Mouse (Mus musculus) adrenal gland (tissue): Measurements from ENCODE around the gene Cfap70.

Experiments used
- intact Hi-C: fragments of 180-260 bp; cut with DNase I; formaldehyde crosslinking; loops from one replicate; pipeline ENCODE4 v1.15.1; 2025
- long read RNA-seq, 2 experiments: library from polyadenylated mRNA; unstranded; transcript quantifications; one replicate each; pipeline ENCODE4 v2.0.0; 2020; ENCODE audit warnings: borderline replicate concordance in 1 of 2; ENCODE audit not compliant: insufficient replicate concordance in 1 of 2

The Cfap70 gene
- long read RNA-seq, experiment 1, partial matches to known transcripts, result 2 of 3 reads
- long read RNA-seq, experiment 1, other reads (novel, unspliced or antisense), result 1 of 3 reads
- long read RNA-seq, experiment 2, partial matches to known transcripts, result 4 of 5 reads
- long read RNA-seq, experiment 2, other reads (novel, unspliced or antisense), result 1 of 5 reads

- intact Hi-C loops, result no loop called here
Measured at GRCm38 (mm10) chr14:20451765-20452331, at the start of gene Cfap70. TSS of gene Cfap70 (minus strand) at chr14:20452226.

GRCm38 (mm10) chr14:20499982-20500381 lies 48.0 kb upstream of the Cfap70 start:
- intact Hi-C loops, result loop anchor here (5.0 kb wide), 1 partner anchor 33 kb away; no protein-coding TSS in a partner anchor

- intact Hi-C loops, result no loop called here
Measured at GRCm38 (mm10) chr14:20496603-20497002, 44.6 kb upstream of the Cfap70 start, which contains the start of gene Mss51. TSS of gene Mss51 (minus strand) at chr14:20496901.

GRCm38 (mm10) chr14:20486031-20486430 lies 34.0 kb upstream of the Cfap70 start:
- intact Hi-C loops, result no loop called here

- intact Hi-C loops, result no loop called here
Measured at GRCm38 (mm10) chr14:20482051-20482751, 30.2 kb upstream of the Cfap70 start.

- intact Hi-C loops, result no loop called here
Measured at GRCm38 (mm10) chr14:20481211-20481610, 29.2 kb upstream of the Cfap70 start.

- intact Hi-C loops, result no loop called here
Measured at GRCm38 (mm10) chr14:20480195-20480579, 28.2 kb upstream of the Cfap70 start.

GRCm38 (mm10) chr14:20479291-20480194 lies 27.5 kb upstream of the Cfap70 start, which contains the start of gene Anxa7:
TSS of gene Anxa7 (minus strand) at chr14:20480133.
- intact Hi-C loops, result no loop called here

- intact Hi-C loops, result no loop called here
Measured at GRCm38 (mm10) chr14:20478801-20479200, 26.8 kb upstream of the Cfap70 start.

GRCm38 (mm10) chr14:20478385-20478784 lies 26.4 kb upstream of the Cfap70 start:
- intact Hi-C loops, result no loop called here

GRCm38 (mm10) chr14:20477261-20478025 lies 25.4 kb upstream of the Cfap70 start:
- intact Hi-C loops, result no loop called here

GRCm38 (mm10) chr14:20460216-20460615 lies 8.2 kb upstream of the Cfap70 start:
- intact Hi-C loops, result no loop called here

GRCm38 (mm10) chr14:20458378-20458777 lies 6.4 kb upstream of the Cfap70 start:
- intact Hi-C loops, result no loop called here

- intact Hi-C loops, result no loop called here
Measured at GRCm38 (mm10) chr14:20452929-20453328, 903 bp upstream of the Cfap70 start.

- intact Hi-C loops, result no loop called here
Measured at GRCm38 (mm10) chr14:20451302-20451701, 724 bp downstream of the Cfap70 start.

- intact Hi-C loops, result no loop called here
Measured at GRCm38 (mm10) chr14:20447209-20447608, 4.8 kb downstream of the Cfap70 start.

GRCm38 (mm10) chr14:20442252-20442651 lies 9.8 kb downstream of the Cfap70 start:
- intact Hi-C loops, result no loop called here

- intact Hi-C loops, result no loop called here
Measured at GRCm38 (mm10) chr14:20436976-20437375, 15.1 kb downstream of the Cfap70 start.

GRCm38 (mm10) chr14:20432420-20432819 lies 19.6 kb downstream of the Cfap70 start:
- intact Hi-C loops, result no loop called here

- intact Hi-C loops, result no loop called here
Measured at GRCm38 (mm10) chr14:20431726-20432125, 20.3 kb downstream of the Cfap70 start.

GRCm38 (mm10) chr14:20429833-20430232 lies 22.2 kb downstream of the Cfap70 start:
- intact Hi-C loops, result no loop called here
